ENCODE assay signal across 9 mouse cellular contexts in genomic region chr7:114291461-114292335, GRCm38 (mm10). TPM values are rescaled to one million over a fixed set of nuclear protein-coding genes. Genes with fewer than 3 reads are reported as not detected.
A peak's percentile ranks its signal among the peaks of the same experiment; 100 is the strongest.
DNase-seq lines count a peak whose midpoint lies in the region; ATAC-seq and TF ChIP-seq lines count a peak whose summit lies in the region.
"Had no signal": no experiment of that assay in that cellular context is flagged by ENCODE, and none has a peak within 500 bp of the region (broad histone marks: within the 10 kb centered on the region; RNA-seq: fewer than 3 reads in every experiment).

No protein-coding gene starts in this region.

- peak overlapping the region; percentile 69 for H3K27ac ChIP-seq in lung, postnatal 0 days (ENCODE audit: low read length)
- H3K27ac ChIP-seq in bone marrow macrophage, adult 2 months (ENCODE audit: insufficient read depth, low read depth, low read length), result peak overlapping the region; percentile 96
- H3K27ac ChIP-seq in heart, embryonic 14.5 days (replicated peaks in 1 of 2; ENCODE audit: control insufficient read depth in 1 of 2, insufficient read depth in 1 of 2, low read depth in 2 of 2, low read length in 2 of 2), result peak overlapping the region in 1 of 2 experiments; percentile 43; a peak in 2 of 4 replicates
- H3K27ac ChIP-seq in liver, embryonic 13.5 days, result peak overlapping the region; percentile 65
- H3K27ac ChIP-seq in stomach, postnatal 0 days (replicated peaks), result no peak overlapping the region
- no peak overlapping the region for H3K27ac ChIP-seq in forebrain, embryonic 11.5 days (ENCODE audit: low read depth, low read length)
- H3K27ac ChIP-seq: limb, embryonic 15.5 days had no signal

- TF ChIP-seq POLR2A in bone marrow macrophage, adult 2 months (IDR thresholded peaks at IDR 0.05; ENCODE audit: borderline replicate concordance, low read depth, low read length), result no peak

- H3K9me3 ChIP-seq in lung, postnatal 0 days (ENCODE audit: low read length), result no peaks in the 10 kb centered on the region
- no peaks in the 10 kb centered on the region for H3K9me3 ChIP-seq in heart, embryonic 14.5 days (ENCODE audit: control insufficient read depth, low read length)
- no peaks in the 10 kb centered on the region for H3K9me3 ChIP-seq in liver, embryonic 13.5 days (replicated peaks)
- H3K9me3 ChIP-seq in stomach, postnatal 0 days (ENCODE audit: control insufficient read depth, low read length), result no peaks in the 10 kb centered on the region
- H3K9me3 ChIP-seq in forebrain, embryonic 11.5 days (ENCODE audit: control insufficient read depth, low read length), result no peaks in the 10 kb centered on the region
- H3K9me3 ChIP-seq: limb, embryonic 15.5 days had no signal

- TF ChIP-seq CTCF in lung, postnatal 0 days (IDR thresholded peaks at IDR 0.05), result no peak
- no peak for TF ChIP-seq CTCF in bone marrow macrophage, adult 2 months (IDR thresholded peaks at IDR 0.05; ENCODE audit: low read depth, low read length)
- TF ChIP-seq CTCF in stomach, postnatal 0 days (IDR thresholded peaks at IDR 0.05; ENCODE audit: low read depth), result no peak

- peak overlapping the region; percentile 44 for H3K4me2 ChIP-seq in lung, postnatal 0 days (replicated peaks; ENCODE audit: low read depth, low read length)
- H3K4me2 ChIP-seq in heart, embryonic 14.5 days (ENCODE audit: low read length), result peak overlapping the region; percentile 62
- peak overlapping the region; percentile 6 for H3K4me2 ChIP-seq in liver, embryonic 13.5 days
- H3K4me2 ChIP-seq in stomach, postnatal 0 days (replicated peaks; ENCODE audit: low read depth), result peak overlapping the region; percentile 49; the same call in 1 of the 2 replicates
- H3K4me2 ChIP-seq in forebrain, embryonic 11.5 days (ENCODE audit: low read depth, low read length, severe bottlenecking), result no peak overlapping the region

- 48% methylated on average over 15 of the region's 15 CpGs for WGBS in lung, postnatal 0 days
- 40% methylated on average over 15 of the region's 15 CpGs for WGBS in heart, embryonic 14.5 days
- WGBS in liver, embryonic 13.5 days (ENCODE audit: insufficient replicate concordance), result 26% methylated on average over 15 of the region's 15 CpGs
- 63% methylated on average over 15 of the region's 15 CpGs for whole genome bisulfite sequencing in stomach, postnatal 0 days
- 37% methylated on average over 15 of the region's 15 CpGs for WGBS in forebrain, embryonic 11.5 days

- TF ChIP-seq EP300 in lung, postnatal 0 days (IDR thresholded peaks at IDR 0.05), result no peak
- no peak for TF ChIP-seq EP300 in stomach, postnatal 0 days (optimal IDR thresholded peaks at IDR 0.05)

- H3K4me3 ChIP-seq in lung, postnatal 0 days (ENCODE audit: low read depth, low read length), result peak overlapping the region; percentile 36; the same call in 1 of the 2 replicates
- H3K4me3 ChIP-seq in bone marrow macrophage, adult 2 months (ENCODE audit: insufficient read depth, low read length), result no peak overlapping the region
- H3K4me3 ChIP-seq in heart, embryonic 14.5 days (ENCODE audit: control insufficient read depth in 1 of 2, insufficient read depth in 1 of 2, low read depth in 1 of 2, low read length in 2 of 2), result no peak overlapping the region
- 0 out of 2 replicates have a peak overlapping the region, but pooled peaks have one; percentile 35 for H3K4me3 ChIP-seq in liver, embryonic 13.5 days (replicated peaks)
- no peak overlapping the region for H3K4me3 ChIP-seq in stomach, postnatal 0 days (ENCODE audit: low read depth, low read length)
- no peak overlapping the region for H3K4me3 ChIP-seq in forebrain, embryonic 11.5 days (ENCODE audit: low read depth, low read length)
- H3K4me3 ChIP-seq: limb, embryonic 15.5 days had no signal

- no peaks in the 10 kb centered on the region for H3K27me3 ChIP-seq in lung, postnatal 0 days (replicated peaks; ENCODE audit: insufficient read depth, low read length)
- H3K27me3 ChIP-seq in heart, embryonic 14.5 days (ENCODE audit: control insufficient read depth, insufficient read depth, low read length), result no peaks in the 10 kb centered on the region
- no peaks in the 10 kb centered on the region for H3K27me3 ChIP-seq in liver, embryonic 13.5 days
- no peaks in the 10 kb centered on the region for H3K27me3 ChIP-seq in stomach, postnatal 0 days (ENCODE audit: control insufficient read depth, insufficient read depth, low read length)
- no peaks in the 10 kb centered on the region for H3K27me3 ChIP-seq in forebrain, embryonic 11.5 days (ENCODE audit: control insufficient read depth, insufficient read depth, low read length)
- H3K27me3 ChIP-seq: limb, embryonic 15.5 days had no signal

- H3K9ac ChIP-seq in lung, postnatal 0 days (replicated peaks; ENCODE audit: low read depth), result no peak overlapping the region
- H3K9ac ChIP-seq in heart, embryonic 14.5 days (ENCODE audit: low read length), result no peak overlapping the region
- no peak overlapping the region for H3K9ac ChIP-seq in liver, embryonic 13.5 days
- H3K9ac ChIP-seq in stomach, postnatal 0 days (ENCODE audit: low read length), result no peak overlapping the region
- H3K9ac ChIP-seq in forebrain, embryonic 11.5 days (ENCODE audit: low read length), result no peak overlapping the region
- H3K9ac ChIP-seq: limb, embryonic 15.5 days had no signal

- no peak for ATAC-seq in lung, postnatal 0 days
- no peak for ATAC-seq in heart, embryonic 14.5 days (ENCODE audit: insufficient number of reproducible peaks, insufficient read depth, low FRiP score, low read depth)
- peak; percentile 33 for ATAC-seq in liver, embryonic 13.5 days (ENCODE audit: low read depth)
- ATAC-seq in stomach, postnatal 0 days (ENCODE audit: low FRiP score, low TSS enrichment), result no peak
- ATAC-seq in forebrain, embryonic 11.5 days (replicated peaks; ENCODE audit: low FRiP score), result no peak

- H3K4me1 ChIP-seq in lung, postnatal 0 days (ENCODE audit: insufficient read depth, low read depth, low read length), result no peaks in the 10 kb centered on the region; the same call in 1 of the 2 replicates
- H3K4me1 ChIP-seq in bone marrow macrophage, adult 2 months (ENCODE audit: control insufficient read depth, insufficient read depth, low read length), result peaks cover 23% of the 10 kb centered on the region
- H3K4me1 ChIP-seq in heart, embryonic 14.5 days (ENCODE audit: control insufficient read depth in 2 of 2, insufficient read depth in 2 of 2, low read length in 2 of 2), result peaks cover 11 to 15% of the 10 kb centered on the region in 2 experiments
- H3K4me1 ChIP-seq in liver, embryonic 13.5 days (replicated peaks), result peaks cover 13% of the 10 kb centered on the region; the same call in 1 of the 2 replicates
- no peaks in the 10 kb centered on the region for H3K4me1 ChIP-seq in stomach, postnatal 0 days (replicated peaks; ENCODE audit: control insufficient read depth, insufficient read depth)
- H3K4me1 ChIP-seq in forebrain, embryonic 11.5 days (replicated peaks; ENCODE audit: control insufficient read depth, insufficient read depth, low read length), result no peaks in the 10 kb centered on the region

- H3K36me3 ChIP-seq in lung, postnatal 0 days (ENCODE audit: insufficient read depth, low read length), result no peaks in the 10 kb centered on the region
- no peaks in the 10 kb centered on the region for H3K36me3 ChIP-seq in heart, embryonic 14.5 days (ENCODE audit: control insufficient read depth, insufficient read depth, low read length)
- H3K36me3 ChIP-seq in liver, embryonic 13.5 days, result no peaks in the 10 kb centered on the region
- H3K36me3 ChIP-seq in stomach, postnatal 0 days (ENCODE audit: control insufficient read depth, insufficient read depth, low read length), result no peaks in the 10 kb centered on the region
- H3K36me3 ChIP-seq in forebrain, embryonic 11.5 days (ENCODE audit: control insufficient read depth, insufficient read depth, low read length), result no peaks in the 10 kb centered on the region
- H3K36me3 ChIP-seq: limb, embryonic 15.5 days had no signal

- peak; percentile 48 for DNase-seq in lung, postnatal 0 days (ENCODE audit: low spot score)
- DNase-seq in lung, postnatal 14 days, result no peak
- DNase-seq in liver, embryonic 13.5 days, result no peak
- no peak for DNase-seq in stomach, postnatal 0 days (ENCODE audit: low spot score)
- no peak for DNase-seq in forebrain, embryonic 11.5 days (ENCODE audit: low spot score)
- DNase-seq in urinary bladder, postnatal 4 days (ENCODE audit: low spot score in 2 of 2), result no peak

RNA-seq across cellular contexts. Expression of gene Psma1, which starts 15.8 kb away (rescaled TPM):
- 243 and 245 TPM in 2 replicates for polyA plus RNA-seq in lung, postnatal 0 days (2015; fragmentation: Nextera tagmentation; extraction: Ambion mirVana)
- 158 and 164 TPM in 2 replicates for polyA plus RNA-seq in bone marrow macrophage, adult 2 months (2012; ENCODE audit: insufficient read depth, insufficient read length, missing spikeins)
- 330 and 349 TPM in 2 replicates for polyA plus RNA-seq in heart, embryonic 14.5 days (2014; fragmentation: Nextera tagmentation; extraction: Ambion mirVana)
- polyA plus RNA-seq in liver, embryonic 13.5 days (2015; fragmentation: Nextera tagmentation; extraction: Ambion mirVana), result 343 and 365 TPM in 2 replicates
- 242 and 249 TPM in 2 replicates for polyA plus RNA-seq in stomach, postnatal 0 days (2015; fragmentation: Nextera tagmentation; extraction: Ambion mirVana)
- polyA plus RNA-seq in forebrain, embryonic 11.5 days (2014; fragmentation: Nextera tagmentation; extraction: Ambion mirVana), result 476 and 477 TPM in 2 replicates

RNA-seq across cellular contexts. Expression of gene Copb1, which starts 37.2 kb away (rescaled TPM):
- 75.1 and 82.2 TPM in 2 replicates for polyA plus RNA-seq in lung, postnatal 0 days (2015; fragmentation: Nextera tagmentation; extraction: Ambion mirVana)
- polyA plus RNA-seq in bone marrow macrophage, adult 2 months (2012; ENCODE audit: insufficient read depth, insufficient read length, missing spikeins), result 82.0 and 91.4 TPM in 2 replicates
- 85.0 and 88.9 TPM in 2 replicates for polyA plus RNA-seq in heart, embryonic 14.5 days (2014; fragmentation: Nextera tagmentation; extraction: Ambion mirVana)
- polyA plus RNA-seq in liver, embryonic 13.5 days (2015; fragmentation: Nextera tagmentation; extraction: Ambion mirVana), result 51.9 and 62.8 TPM in 2 replicates
- polyA plus RNA-seq in stomach, postnatal 0 days (2015; fragmentation: Nextera tagmentation; extraction: Ambion mirVana), result 82.6 and 83.7 TPM in 2 replicates
- polyA plus RNA-seq in forebrain, embryonic 11.5 days (2014; fragmentation: Nextera tagmentation; extraction: Ambion mirVana), result 102 and 117 TPM in 2 replicates

Comparison
In these comparisons a context has a peak if more than half of its experiments do, and no peak if none do; other contexts are left out.
1. H3K27ac ChIP-seq: peak in lung, postnatal 0 days (single experiment), bone marrow macrophage, adult 2 months (single experiment) and liver, embryonic 13.5 days (single experiment); none in stomach, postnatal 0 days (single experiment) and forebrain, embryonic 11.5 days (single experiment).
2. H3K4me3 ChIP-seq: peak in lung, postnatal 0 days (single experiment) and liver, embryonic 13.5 days (single experiment); none in bone marrow macrophage, adult 2 months (single experiment), heart, embryonic 14.5 days (0 of 2), stomach, postnatal 0 days (single experiment) and forebrain, embryonic 11.5 days (single experiment).